Mouse (Mus musculus) lung, adult 18-20 months (tissue): ENCODE measurements at regions not wholly inside any gene's neighbourhood (a gene's known extent, or its start where the extent isn't known, plus 50 kb on each side); places are given as distances from the start of the nearest gene placed in this dataset.

Source experiments
- DNase-seq, 2 experiments: peaks; one replicate each; pipeline ENCODE4 v3.0.0; 2022; ENCODE audit warnings: mixed read lengths in 2 of 2

DNA sequence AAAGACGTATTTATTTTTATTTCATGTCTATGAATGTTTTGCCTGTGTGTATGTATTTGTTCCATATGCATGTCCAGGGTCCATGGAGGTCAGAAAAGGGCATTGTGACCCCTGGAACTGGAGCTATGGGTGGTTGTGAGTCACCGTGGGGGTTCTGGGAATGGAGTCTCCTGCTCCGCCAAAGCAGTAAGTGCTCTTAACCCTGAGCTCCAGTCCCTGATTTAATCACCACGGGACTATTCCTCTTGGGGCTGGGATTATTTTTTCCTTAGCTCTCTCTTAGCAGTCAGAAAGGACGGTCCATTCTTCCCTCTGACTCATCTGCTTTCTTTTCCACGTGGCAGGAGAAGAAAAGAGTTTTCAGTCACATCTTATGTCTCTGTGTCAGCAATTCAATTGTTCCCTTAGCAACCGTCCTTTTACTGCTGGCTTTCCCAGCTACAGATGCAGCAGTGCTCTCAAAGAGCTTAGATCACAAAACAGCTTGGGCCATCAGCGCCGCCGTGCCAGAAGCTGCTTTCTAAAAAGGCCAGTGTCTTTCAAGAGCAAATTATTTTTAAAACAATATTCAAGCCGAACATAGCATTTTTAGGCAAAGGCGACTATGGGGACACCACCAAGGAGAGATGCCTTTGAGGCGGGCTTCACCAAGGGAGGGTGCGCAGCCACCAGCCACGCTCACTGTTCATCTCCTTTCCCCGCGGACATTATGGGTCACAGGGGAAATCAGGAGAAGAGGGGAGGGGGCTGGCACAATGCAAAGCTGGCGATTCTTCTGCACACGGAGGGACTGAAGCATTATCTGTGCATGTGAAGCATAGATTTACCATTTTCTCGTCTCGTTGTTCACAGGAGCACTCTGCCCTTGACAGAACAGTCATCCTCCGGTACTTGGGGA, 110.8 kb downstream of the Map3k7 start:
- no peak for DNase-seq

DNA sequence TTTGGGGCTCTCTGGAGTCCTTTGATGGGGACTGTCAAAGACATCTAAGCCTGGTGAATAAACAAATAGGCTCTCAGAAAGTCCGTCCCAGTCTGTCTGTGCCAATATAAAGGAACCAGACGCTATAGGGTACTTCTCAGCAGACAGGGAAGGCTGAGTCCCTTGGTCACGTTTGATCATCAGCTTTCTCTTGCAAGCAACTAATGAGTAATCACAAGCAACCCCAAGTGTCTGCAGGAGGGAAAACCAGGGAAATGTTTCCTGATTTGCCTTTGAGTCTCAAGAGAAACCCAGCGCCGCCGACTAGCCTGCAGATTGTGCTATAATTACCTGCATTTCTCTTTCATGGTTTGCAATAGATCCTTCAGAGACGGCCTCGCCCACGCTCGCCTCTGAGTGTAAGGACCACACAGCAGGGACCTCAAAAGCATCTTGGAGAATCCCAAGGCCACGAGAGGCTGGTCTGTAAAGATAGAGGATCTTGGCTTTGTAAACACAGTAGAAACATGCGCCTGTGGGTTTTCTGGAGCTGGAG, 112.6 kb downstream of the Map3k7 start:
- no peak for DNase-seq

DNA sequence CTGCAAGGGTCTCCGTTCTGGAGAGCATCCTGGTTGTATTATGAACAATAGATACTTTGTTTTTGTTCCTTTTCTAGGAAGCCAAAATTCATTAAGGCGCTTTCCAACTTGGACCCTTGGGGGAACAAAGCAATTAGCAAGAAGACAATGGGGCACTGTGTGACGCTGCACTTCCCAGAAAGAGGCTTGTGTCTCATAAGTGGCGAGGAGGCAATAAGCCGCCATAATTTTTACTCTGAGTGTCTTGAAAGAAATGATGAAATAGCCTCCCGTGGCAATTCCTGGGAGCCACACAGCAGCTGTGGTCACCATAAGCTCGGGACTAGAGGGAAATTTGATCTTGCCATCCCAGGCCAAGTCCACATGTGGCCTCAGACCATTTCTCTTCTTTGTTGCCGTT, 119.6 kb downstream of the Map3k7 start:
- DNase-seq, result no peak

- DNase-seq, result no peak
These were observed 120.5 kb downstream of the Map3k7 start for GRCm38 (mm10) chr4:32084250-32084869.

- no peak for DNase-seq
These were observed 121.1 kb downstream of the Map3k7 start for GRCm38 (mm10) chr4:32085040-32085439.

GRCm38 (mm10) chr4:32091086-32091485, 127.2 kb downstream of the Map3k7 start:
- DNase-seq, result no peak

GRCm38 (mm10) chr4:32092320-32093041, 128.6 kb downstream of the Map3k7 start:
- DNase-seq, result no peak

DNA sequence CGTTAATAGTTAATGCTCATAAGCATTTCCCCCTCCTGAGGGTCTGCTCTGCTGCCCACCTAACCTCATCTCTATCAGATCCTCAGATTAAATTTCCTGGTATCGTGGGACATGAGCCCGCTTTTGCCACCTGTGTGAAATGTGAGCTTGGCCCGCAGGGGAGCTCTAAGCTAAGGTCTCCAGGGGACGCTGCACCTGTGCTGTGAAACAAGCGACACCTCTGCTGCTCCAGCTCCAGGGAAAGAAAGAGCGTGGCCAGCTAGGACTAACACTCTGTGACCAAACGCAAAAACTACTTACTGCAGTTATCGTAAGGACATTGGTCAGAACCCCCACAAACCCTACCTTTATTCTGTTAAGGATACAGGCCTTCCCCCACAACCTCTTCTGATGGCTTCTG, 134.3 kb downstream of the Map3k7 start:
- DNase-seq, result no peak

DNA sequence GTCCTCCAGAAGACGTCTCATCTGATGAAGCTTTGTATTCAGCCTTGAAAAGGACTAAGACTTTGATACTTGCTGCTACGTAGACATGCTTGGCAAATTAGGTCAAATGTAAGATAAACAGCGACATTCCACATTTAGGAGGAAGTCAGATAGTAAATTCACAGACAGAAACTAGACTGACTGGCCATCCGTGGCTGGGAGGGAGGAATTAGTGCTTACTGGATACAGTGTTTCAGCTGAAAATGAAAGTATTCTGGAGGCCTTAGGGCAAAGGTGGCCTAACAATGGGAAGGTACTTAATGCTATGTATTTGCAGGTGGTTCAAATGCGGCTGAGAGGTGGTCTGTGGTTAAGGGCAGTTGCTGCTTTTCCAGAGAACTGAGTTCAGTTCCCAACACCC, 137.1 kb downstream of the Map3k7 start:
- no peak for DNase-seq

DNA sequence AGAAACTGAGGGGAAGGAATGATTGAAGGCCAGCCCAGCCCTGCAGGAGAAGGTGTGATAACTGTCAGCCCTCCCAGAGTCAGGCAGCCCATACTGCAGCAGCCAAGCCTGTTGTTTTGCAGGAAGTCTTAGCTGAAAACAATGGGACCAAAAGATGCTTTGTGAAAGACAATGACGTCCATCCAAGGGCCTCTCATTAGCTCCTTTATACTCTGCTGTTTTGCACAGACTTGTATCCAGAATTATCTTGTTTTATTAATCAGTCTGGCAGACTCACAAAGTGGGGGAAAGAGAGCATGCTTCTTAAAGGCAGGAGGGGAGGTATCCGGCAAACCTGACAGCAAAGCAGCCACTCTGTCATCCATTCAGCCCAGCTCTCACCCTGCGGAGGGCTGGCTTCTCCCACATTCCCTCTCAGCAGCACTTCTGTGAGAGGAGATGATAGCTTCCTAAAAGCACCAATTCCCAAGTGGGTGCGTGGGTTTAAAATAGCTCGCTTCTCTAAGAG, 131.9 kb upstream of the Bach2 start:
- DNase-seq, result no peak

- no peak for DNase-seq
These were observed 116.3 kb upstream of the Bach2 start for GRCm38 (mm10) chr4:32122320-32122719.

DNA sequence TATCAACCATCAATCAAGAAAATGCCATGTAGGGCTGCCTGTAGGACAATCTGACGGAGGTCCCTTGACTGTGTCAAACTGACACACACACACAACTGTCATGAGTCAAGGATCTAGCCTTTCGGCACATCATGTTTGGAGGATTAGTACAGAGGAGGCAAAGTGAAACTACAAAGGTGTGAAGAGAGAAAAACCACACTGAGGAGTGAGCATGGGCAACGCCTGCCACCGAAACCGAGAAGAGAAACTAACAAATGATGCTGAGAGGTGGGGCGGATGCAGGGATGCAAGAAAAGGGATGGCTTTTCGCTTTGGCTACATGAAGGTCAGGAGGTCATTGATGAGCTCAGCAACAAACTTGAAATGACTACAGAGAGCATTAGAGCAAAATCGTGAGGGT, 111.8 kb upstream of the Bach2 start:
- no peak for DNase-seq

DNA sequence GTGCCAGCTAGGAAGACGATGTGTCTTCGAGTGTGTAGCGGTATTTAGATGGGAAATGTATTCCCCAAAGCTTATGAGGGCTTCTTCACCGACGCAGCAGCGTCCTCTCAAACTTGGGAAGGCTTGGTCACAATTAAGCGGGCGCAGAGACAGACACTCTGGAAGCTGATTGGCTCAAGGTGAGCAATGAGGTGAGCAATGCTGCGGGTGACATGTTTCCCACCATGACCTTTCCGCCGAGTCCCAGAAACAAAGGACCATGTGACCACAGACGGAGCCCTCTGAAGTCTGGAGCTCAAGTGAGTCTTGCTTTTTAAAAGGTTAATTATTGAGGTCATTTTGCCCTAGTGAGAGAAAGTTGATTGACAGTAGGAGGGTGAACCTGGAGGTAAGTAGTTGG, 108.0 kb upstream of the Bach2 start:
- no peak for DNase-seq

GRCm38 (mm10) chr4:32131819-32132218, 106.8 kb upstream of the Bach2 start:
- no peak for DNase-seq

- no peak for DNase-seq
These were observed 102.5 kb upstream of the Bach2 start for GRCm38 (mm10) chr4:32136151-32136550.

DNA sequence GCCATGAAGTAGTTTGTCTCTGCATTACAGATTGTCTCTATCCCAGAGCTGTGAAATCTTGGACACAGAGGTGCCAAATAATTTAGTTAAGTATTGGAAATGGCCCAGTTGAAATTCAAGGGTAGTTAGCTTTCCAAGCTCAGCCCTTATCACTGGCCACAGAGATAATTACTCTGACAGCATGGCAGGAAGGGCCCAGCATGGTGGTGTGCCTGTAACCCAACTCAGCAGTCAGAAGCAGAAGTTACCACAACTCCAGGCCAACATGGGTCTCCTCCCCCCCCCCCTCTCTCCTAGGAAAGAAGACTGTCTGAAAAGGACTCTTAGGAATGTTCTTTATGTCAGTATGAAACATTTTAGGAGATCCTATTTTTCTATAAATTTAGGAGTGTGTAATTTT, 101.4 kb upstream of the Bach2 start:
- DNase-seq, result no peak

GRCm38 (mm10) chr4:32137966-32138365, 100.6 kb upstream of the Bach2 start:
- no peak for DNase-seq

DNA sequence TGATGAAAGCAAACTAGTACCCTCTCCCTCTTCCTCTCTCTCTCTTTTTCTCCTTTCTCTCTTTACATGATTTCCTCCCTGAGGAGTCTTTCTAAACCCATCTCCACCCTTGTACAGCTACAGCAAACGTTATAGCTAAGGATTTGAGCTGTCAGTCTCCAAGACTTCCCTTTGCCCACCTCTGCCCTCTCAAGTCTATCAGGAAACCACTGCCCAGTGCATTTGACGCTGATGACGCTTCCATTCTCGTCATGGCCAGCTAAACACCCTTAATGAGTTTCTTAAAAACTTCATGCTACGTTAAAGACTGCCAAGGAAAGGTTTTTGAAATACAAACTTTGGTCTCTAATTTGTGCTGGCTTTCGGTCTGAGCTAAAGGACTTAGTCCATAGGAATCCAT, 99.0 kb upstream of the Bach2 start:
- DNase-seq, result no peak

- DNase-seq, result no peak
These were observed 98.5 kb upstream of the Bach2 start for GRCm38 (mm10) chr4:32140068-32140467.

- no peak for DNase-seq
These were observed 96.4 kb upstream of the Bach2 start for GRCm38 (mm10) chr4:32142198-32142597.

DNA sequence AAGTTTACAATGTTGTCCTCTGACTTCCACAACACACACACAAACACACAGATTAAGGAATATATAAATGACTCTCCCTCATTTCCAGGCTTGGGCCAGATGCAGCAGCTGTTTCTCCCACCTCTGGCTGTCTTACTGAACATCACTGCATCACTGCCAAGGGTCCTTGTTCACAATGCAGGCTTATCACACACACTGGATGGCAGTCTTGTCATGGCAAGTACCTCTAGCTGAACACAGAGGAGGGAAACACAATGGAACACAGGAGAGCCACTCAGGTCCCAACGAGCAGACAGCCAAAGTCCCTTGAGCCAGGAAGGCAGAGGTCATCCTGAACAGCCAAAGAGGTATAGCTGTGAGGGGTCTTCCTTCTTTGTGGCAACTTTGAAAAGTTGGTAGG, 91.5 kb upstream of the Bach2 start:
- no peak for DNase-seq

DNA sequence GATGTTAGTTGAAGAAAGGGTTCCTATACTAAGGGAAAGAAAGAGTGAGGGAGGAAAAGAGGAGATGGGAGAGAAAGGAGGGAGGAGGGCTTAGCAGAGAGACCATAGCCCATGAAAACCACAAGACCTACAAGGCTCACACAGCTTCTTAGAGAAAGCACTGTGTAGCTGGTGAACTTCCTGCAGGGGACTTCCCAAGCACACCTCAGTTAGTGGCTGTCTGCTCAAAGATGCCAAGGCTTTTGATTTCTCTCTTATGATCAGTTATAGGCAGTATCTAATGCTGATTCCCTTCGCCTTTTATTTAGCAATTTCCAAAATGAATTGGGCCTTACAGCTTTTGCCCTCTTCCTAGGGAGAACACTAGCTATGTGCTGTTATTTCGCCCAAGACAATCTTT, 90.0 kb upstream of the Bach2 start:
- DNase-seq, result no peak

DNA sequence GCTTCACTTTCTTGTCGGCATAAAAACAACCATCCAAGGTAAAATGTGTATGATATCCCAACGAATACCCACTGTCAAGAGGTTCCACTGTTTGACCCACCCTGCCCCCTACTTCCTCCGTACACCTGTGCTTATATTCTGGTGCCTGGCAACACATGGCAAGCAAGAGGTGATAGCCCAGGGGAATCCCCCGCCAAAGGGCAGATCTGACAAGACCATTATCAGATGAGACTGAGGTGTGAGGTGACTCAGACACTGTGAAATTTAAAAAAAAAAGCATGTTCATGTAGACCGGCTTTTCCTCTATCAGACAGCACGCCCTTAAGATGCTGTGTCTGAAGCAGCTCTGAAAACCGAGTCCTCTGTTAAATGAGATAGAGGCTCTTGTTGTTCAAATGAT, 89.4 kb upstream of the Bach2 start:
- no peak for DNase-seq
